Mouse (Mus musculus): ENCODE data around the gene Ccdc9b.

DNA sequence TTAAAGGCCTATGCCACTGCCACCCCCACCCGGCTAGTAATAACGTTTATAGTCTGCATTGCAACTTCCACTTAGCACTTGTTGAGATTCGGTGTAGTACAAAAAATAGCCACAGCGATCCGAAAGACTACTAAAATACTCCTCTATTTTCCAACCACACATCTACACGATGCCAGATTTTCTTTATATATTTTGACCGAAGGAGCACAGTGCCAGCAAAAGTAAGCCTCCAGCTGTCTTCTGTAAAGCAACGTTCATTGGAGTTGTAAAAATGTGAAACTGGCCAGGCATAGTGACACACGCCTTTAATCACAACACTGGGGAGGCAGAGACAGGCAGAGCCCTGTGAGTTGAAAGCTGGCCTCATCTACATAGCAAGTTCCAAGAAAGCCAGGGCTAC lies 21.3 kb downstream of the Ccdc9b start:
- TF ChIP-seq POLR2A (IDR thresholded peaks at IDR 0.05; ENCODE audit: low read depth, low read length): no peak
- no peak for TF ChIP-seq CTCF (IDR thresholded peaks at IDR 0.05; ENCODE audit: extremely low read depth, insufficient read depth, insufficient read length, insufficient replicate concordance)

Data from spleen, adult 2 months (tissue).